ENCODE assay signal across 9 mouse cellular contexts in the genomic region with DNA sequence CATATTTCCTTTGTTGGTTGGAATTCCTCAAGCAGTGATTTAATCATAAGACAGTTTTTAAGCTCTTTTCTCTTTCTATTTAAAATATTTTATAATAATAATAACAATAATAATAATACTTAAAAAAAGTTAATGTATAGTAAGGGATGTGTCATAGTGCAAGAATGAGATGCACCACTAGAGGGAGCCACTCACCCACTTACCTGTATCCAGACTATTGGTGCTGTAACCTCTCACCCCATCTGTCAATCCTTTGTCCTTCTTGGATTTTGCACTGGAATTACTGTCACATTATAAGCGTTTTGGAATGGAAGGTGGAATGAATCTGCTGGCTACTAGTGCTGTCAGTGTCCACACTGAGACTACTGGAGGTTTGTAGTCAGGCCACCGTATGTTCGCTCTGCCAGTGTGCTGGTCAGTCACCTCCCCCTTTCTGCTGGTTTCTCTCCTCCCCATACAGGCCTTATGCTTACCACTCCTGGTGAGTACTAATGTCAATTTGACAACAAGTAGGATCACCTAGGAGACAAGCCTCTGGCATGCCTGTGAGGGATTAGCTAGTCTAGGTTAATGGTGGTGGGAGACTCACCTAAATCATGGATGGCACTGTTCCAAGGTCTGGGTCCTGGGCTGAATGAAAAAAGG. TPM values are rescaled to one million over a fixed set of nuclear protein-coding genes. Genes with fewer than 3 reads are reported as not detected.
A peak's percentile ranks its signal among the peaks of the same experiment; 100 is the strongest.
DNase-seq lines count a peak whose midpoint lies in the region; ATAC-seq and TF ChIP-seq lines count a peak whose summit lies in the region.
"Had no signal": no experiment of that assay in that cellular context is flagged by ENCODE, and none has a peak within 500 bp of the region (broad histone marks: within the 10 kb centered on the region; RNA-seq: fewer than 3 reads in every experiment).

No protein-coding gene starts in this region.

- peaks cover 15% of the 10 kb centered on the region for H3K9me3 ChIP-seq in E14TG2a.4 (ENCODE audit: low read length)
- H3K9me3 ChIP-seq in midbrain, embryonic 13.5 days = no peaks in the 10 kb centered on the region
- H3K9me3 ChIP-seq: limb, embryonic 12.5 days had no signal

- H3K4me3 ChIP-seq in gastrocnemius, adult 2 months = no peak overlapping the region
- H3K4me3 ChIP-seq in E14TG2a.4 (replicated peaks; ENCODE audit: low read length) = no peak overlapping the region
- no peak overlapping the region for H3K4me3 ChIP-seq in left cerebral cortex, adult 2 months
- H3K4me3 ChIP-seq in midbrain, embryonic 13.5 days (replicated peaks) = no peak overlapping the region
- H3K4me3 ChIP-seq: limb, embryonic 12.5 days had no signal

- no peak for DNase-seq in gastrocnemius, adult 2 months
- no peak for DNase-seq in gastrocnemius, postnatal 14 days
- DNase-seq in cerebellum, postnatal 25 days = peak; percentile 6 to 55
- peak; percentile 35 to 39 for DNase-seq in left cerebral cortex, adult 2 months (ENCODE audit: extremely low spot score in 1 of 2, low spot score in 2 of 2)
- DNase-seq in thymus, postnatal 36 days = peak; percentile 15 to 18

- TF ChIP-seq CTCF in gastrocnemius, adult 2 months (IDR thresholded peaks at IDR 0.05) = peak; percentile 64
- TF ChIP-seq CTCF in E14TG2a.4 (conservative IDR thresholded peaks at IDR 0.05; ENCODE audit: low read length) = peak; percentile 68
- TF ChIP-seq CTCF in left cerebral cortex, adult 2 months (IDR thresholded peaks at IDR 0.05) = peak; percentile 85

- H3K4me2 ChIP-seq in midbrain, embryonic 13.5 days (replicated peaks) = no peak overlapping the region
- H3K4me2 ChIP-seq: limb, embryonic 12.5 days had no signal

- intact Hi-C loops in gastrocnemius, adult 2 months (cut with DNase I) = no loop called here
- intact Hi-C loops in gastrocnemius, postnatal 14 days (cut with DNase I; ENCODE audit: low total_unique reads) = no loop called here
- intact Hi-C loops in left cerebral cortex, adult 2 months (cut with DNase I) = loop anchor here (1.0 kb wide), 1 partner anchor 1065 kb away; no protein-coding TSS in a partner anchor

- ATAC-seq in hematopoietic stem cell, adult 5-6 weeks (replicated peaks in 1 of 2; ENCODE audit: insufficient read depth in 1 of 2, low FRiP score in 2 of 2, low TSS enrichment in 1 of 2, low read depth in 1 of 2, poor library complexity in 2 of 2, severe bottlenecking in 2 of 2) = peak; percentile 29 to 49; a peak in 2 of 4 replicates
- peak; percentile 77 for ATAC-seq in midbrain, embryonic 13.5 days

- H3K27me3 ChIP-seq in E14TG2a.4 (ENCODE audit: insufficient read depth, low read length) = no peaks in the 10 kb centered on the region
- H3K27me3 ChIP-seq in midbrain, embryonic 13.5 days = no peaks in the 10 kb centered on the region
- H3K27me3 ChIP-seq: limb, embryonic 12.5 days had no signal

- WGBS in midbrain, embryonic 13.5 days = 59% methylated on average over 3 of the region's 3 CpGs

- H3K36me3 ChIP-seq in E14TG2a.4 (ENCODE audit: insufficient read depth, low read length) = no peaks in the 10 kb centered on the region
- no peaks in the 10 kb centered on the region for H3K36me3 ChIP-seq in midbrain, embryonic 13.5 days
- H3K36me3 ChIP-seq: limb, embryonic 12.5 days had no signal

- H3K9ac ChIP-seq in midbrain, embryonic 13.5 days (replicated peaks) = no peak overlapping the region
- H3K9ac ChIP-seq: limb, embryonic 12.5 days had no signal

- H3K4me1 ChIP-seq in E14TG2a.4 (replicated peaks; ENCODE audit: low read depth, low read length) = no peaks in the 10 kb centered on the region
- no peaks in the 10 kb centered on the region for H3K4me1 ChIP-seq in midbrain, embryonic 13.5 days (replicated peaks)
- H3K4me1 ChIP-seq: limb, embryonic 12.5 days had no signal

- H3K27ac ChIP-seq in gastrocnemius, adult 2 months = no peak overlapping the region
- no peak overlapping the region for H3K27ac ChIP-seq in left cerebral cortex, adult 2 months
- no peak overlapping the region for H3K27ac ChIP-seq in midbrain, embryonic 13.5 days
- H3K27ac ChIP-seq: limb, embryonic 12.5 days had no signal

RNA-seq across cellular contexts. Expression of gene Olfr764-ps1, which starts 13.6 kb away (rescaled TPM):
- not detected for total RNA-seq in gastrocnemius, adult 2 months (2021)
- total RNA-seq in gastrocnemius, postnatal 14 days (2021) = not detected
- not detected in 2 replicates for total RNA-seq in hematopoietic stem cell, adult 5-6 weeks (2017)
- total RNA-seq in left cerebral cortex, adult 2 months (2021) = not detected
- polyA plus RNA-seq in midbrain, embryonic 13.5 days (2015; fragmentation: Nextera tagmentation; extraction: Ambion mirVana) = not detected in 2 replicates
- polyA plus RNA-seq: limb, embryonic 12.5 days had no signal

RNA-seq across cellular contexts. Expression of gene Olfr763, which starts 15.5 kb away (rescaled TPM):
- total RNA-seq in gastrocnemius, adult 2 months (2021) = not detected
- not detected for total RNA-seq in gastrocnemius, postnatal 14 days (2021)
- not detected in 2 replicates for total RNA-seq in hematopoietic stem cell, adult 5-6 weeks (2017)
- total RNA-seq in left cerebral cortex, adult 2 months (2021) = not detected
- polyA plus RNA-seq in midbrain, embryonic 13.5 days (2015; fragmentation: Nextera tagmentation; extraction: Ambion mirVana) = not detected in 2 replicates
- polyA plus RNA-seq: limb, embryonic 12.5 days had no signal

RNA-seq across cellular contexts. Expression of gene Olfr765, which starts 23.7 kb away (rescaled TPM):
- total RNA-seq in gastrocnemius, adult 2 months (2021) = not detected
- total RNA-seq in gastrocnemius, postnatal 14 days (2021) = not detected
- total RNA-seq in hematopoietic stem cell, adult 5-6 weeks (2017) = not detected in 2 replicates
- total RNA-seq in left cerebral cortex, adult 2 months (2021) = not detected
- polyA plus RNA-seq in midbrain, embryonic 13.5 days (2015; fragmentation: Nextera tagmentation; extraction: Ambion mirVana) = not detected in 2 replicates
- polyA plus RNA-seq: limb, embryonic 12.5 days had no signal

RNA-seq across cellular contexts. Expression of gene Olfr9, which starts 36.9 kb away (rescaled TPM):
- total RNA-seq in gastrocnemius, adult 2 months (2021) = not detected
- total RNA-seq in gastrocnemius, postnatal 14 days (2021) = not detected
- not detected in 2 replicates for total RNA-seq in hematopoietic stem cell, adult 5-6 weeks (2017)
- not detected for total RNA-seq in left cerebral cortex, adult 2 months (2021)
- polyA plus RNA-seq in midbrain, embryonic 13.5 days (2015; fragmentation: Nextera tagmentation; extraction: Ambion mirVana) = not detected in 2 replicates
- polyA plus RNA-seq: limb, embryonic 12.5 days had no signal

RNA-seq across cellular contexts. Expression of gene Olfr766-ps1, which starts 42.6 kb away (rescaled TPM):
- not detected for total RNA-seq in gastrocnemius, adult 2 months (2021)
- not detected for total RNA-seq in gastrocnemius, postnatal 14 days (2021)
- not detected in 2 replicates for total RNA-seq in hematopoietic stem cell, adult 5-6 weeks (2017)
- not detected for total RNA-seq in left cerebral cortex, adult 2 months (2021)
- not detected in 2 replicates for polyA plus RNA-seq in midbrain, embryonic 13.5 days (2015; fragmentation: Nextera tagmentation; extraction: Ambion mirVana)
- polyA plus RNA-seq: limb, embryonic 12.5 days had no signal

Comparison
In these comparisons a context has a peak if more than half of its experiments do, and no peak if none do; other contexts are left out.
1. DNase-seq: peak in cerebellum, postnatal 25 days (2 of 2), left cerebral cortex, adult 2 months (2 of 2) and thymus, postnatal 36 days (2 of 2); none in gastrocnemius, adult 2 months (single experiment) and gastrocnemius, postnatal 14 days (single experiment).
2. Peak in every context shown above with its lines, with median percentiles within 50 percentile points of each other: CTCF ChIP-seq.